Mouse (Mus musculus): ENCODE data around the gene Pkd1.

Gene Pkd1

GRCm38 (mm10) chr17:24549618-24550415 is at the start of gene Pkd1:
Pkd1 (plus strand) TSS chr17:24549834.
- in situ Hi-C loops (cut with MboI, MseI) = no loop called here

- in situ Hi-C loops (cut with MboI, MseI) = no loop called here
Measured at GRCm38 (mm10) chr17:24502208-24502607, 47.4 kb upstream of the Pkd1 start.

GRCm38 (mm10) chr17:24504085-24504484 is 45.5 kb upstream of the Pkd1 start:
- in situ Hi-C loops (cut with MboI, MseI) = no loop called here

GRCm38 (mm10) chr17:24505286-24505955 is 44.2 kb upstream of the Pkd1 start:
- in situ Hi-C loops (cut with MboI, MseI) = no loop called here

- in situ Hi-C loops (cut with MboI, MseI) = no loop called here
Measured at GRCm38 (mm10) chr17:24506332-24507070, 43.1 kb upstream of the Pkd1 start.

- in situ Hi-C loops (cut with MboI, MseI) = no loop called here
Measured at GRCm38 (mm10) chr17:24507129-24507664, 42.4 kb upstream of the Pkd1 start.

GRCm38 (mm10) chr17:24507806-24508460 is 41.7 kb upstream of the Pkd1 start:
- in situ Hi-C loops (cut with MboI, MseI) = no loop called here

GRCm38 (mm10) chr17:24513609-24514008 is 36.0 kb upstream of the Pkd1 start:
- in situ Hi-C loops (cut with MboI, MseI) = no loop called here

- in situ Hi-C loops (cut with MboI, MseI) = no loop called here
Measured at GRCm38 (mm10) chr17:24514270-24515257, 35.1 kb upstream of the Pkd1 start.

- in situ Hi-C loops (cut with MboI, MseI) = no loop called here
Measured at GRCm38 (mm10) chr17:24520450-24520849, 29.2 kb upstream of the Pkd1 start.

GRCm38 (mm10) chr17:24524734-24525133 is 24.9 kb upstream of the Pkd1 start:
- in situ Hi-C loops (cut with MboI, MseI) = no loop called here

GRCm38 (mm10) chr17:24527315-24527714 is 22.3 kb upstream of the Pkd1 start:
- in situ Hi-C loops (cut with MboI, MseI) = no loop called here

GRCm38 (mm10) chr17:24527723-24528559 is 21.7 kb upstream of the Pkd1 start, which contains the start of gene Traf7:
Traf7 (minus strand) TSS chr17:24527938.
- in situ Hi-C loops (cut with MboI, MseI) = no loop called here

- in situ Hi-C loops (cut with MboI, MseI) = no loop called here
Measured at GRCm38 (mm10) chr17:24528560-24528918, 21.1 kb upstream of the Pkd1 start.

- in situ Hi-C loops (cut with MboI, MseI) = no loop called here
Measured at GRCm38 (mm10) chr17:24529007-24529451, 20.6 kb upstream of the Pkd1 start.

GRCm38 (mm10) chr17:24529883-24530282 is 19.8 kb upstream of the Pkd1 start:
- in situ Hi-C loops (cut with MboI, MseI) = no loop called here

GRCm38 (mm10) chr17:24530361-24531050 is 19.1 kb upstream of the Pkd1 start:
- in situ Hi-C loops (cut with MboI, MseI) = no loop called here

- in situ Hi-C loops (cut with MboI, MseI) = no loop called here
Measured at GRCm38 (mm10) chr17:24531064-24531463, 18.6 kb upstream of the Pkd1 start.

GRCm38 (mm10) chr17:24532045-24532444 is 17.6 kb upstream of the Pkd1 start:
- in situ Hi-C loops (cut with MboI, MseI) = no loop called here
